Comparison of ENCODE assay signal across 9 mouse cellular contexts in genomic region chr11:6624619-6625382, GRCm38 (mm10). TPM values are rescaled to one million over a fixed set of nuclear protein-coding genes. Genes with fewer than 3 reads are reported as not detected.
A peak's percentile ranks its signal among the peaks of the same experiment; 100 is the strongest.
DNase-seq lines count a peak whose midpoint lies in the region; ATAC-seq and TF ChIP-seq lines count a peak whose summit lies in the region.
"Had no signal": no experiment of that assay in that cellular context is flagged by ENCODE, and none has a peak within 500 bp of the region (broad histone marks: within the 10 kb centered on the region; RNA-seq: fewer than 3 reads in every experiment).

No protein-coding gene starts in this region.

- H3K4me3 ChIP-seq in spleen, adult 2 months (ENCODE audit: extremely low read depth, insufficient read depth, insufficient read length), result peak overlapping the region; percentile 16; the same call in 1 of the 2 replicates
- H3K4me3 ChIP-seq in forebrain, embryonic 14.5 days (ENCODE audit: low read depth, low read length), result peak overlapping the region; percentile 73
- peak overlapping the region; percentile 78 for H3K4me3 ChIP-seq in limb, embryonic 15.5 days
- H3K4me3 ChIP-seq in stomach, postnatal 0 days (ENCODE audit: low read depth, low read length), result peak overlapping the region; percentile 74

- WGBS in spleen, adult 2 months, result 52% methylated on average over 14 of the region's 14 CpGs
- 72% methylated on average over 14 of the region's 14 CpGs for WGBS in forebrain, embryonic 14.5 days
- 67% methylated on average over 14 of the region's 14 CpGs for WGBS in limb, embryonic 15.5 days
- WGBS in stomach, postnatal 0 days, result 44% methylated on average over 14 of the region's 14 CpGs

- peak overlapping the region; percentile 57 for H3K9ac ChIP-seq in forebrain, embryonic 14.5 days (ENCODE audit: low read length)
- H3K9ac ChIP-seq in limb, embryonic 15.5 days, result peak overlapping the region; percentile 70; the same call in 1 of the 2 replicates
- peak overlapping the region; percentile 86 for H3K9ac ChIP-seq in stomach, postnatal 0 days (ENCODE audit: low read length)

- H3K27me3 ChIP-seq in spleen, adult 2 months (ENCODE audit: control insufficient read depth, insufficient read depth, low read length), result no peaks in the 10 kb centered on the region
- no peaks in the 10 kb centered on the region for H3K27me3 ChIP-seq in forebrain, embryonic 14.5 days (replicated peaks; ENCODE audit: control insufficient read depth, insufficient read depth, low read length)
- no peaks in the 10 kb centered on the region for H3K27me3 ChIP-seq in limb, embryonic 15.5 days
- no peaks in the 10 kb centered on the region for H3K27me3 ChIP-seq in stomach, postnatal 0 days (ENCODE audit: control insufficient read depth, insufficient read depth, low read length)

- peaks cover 17% of the 10 kb centered on the region for H3K4me1 ChIP-seq in spleen, adult 2 months (ENCODE audit: control insufficient read depth, insufficient read depth, insufficient read length)
- H3K4me1 ChIP-seq in forebrain, embryonic 14.5 days (ENCODE audit: control insufficient read depth, insufficient read depth, low read length), result peaks cover 9% of the 10 kb centered on the region
- H3K4me1 ChIP-seq in limb, embryonic 15.5 days, result peaks cover 26% of the 10 kb centered on the region
- H3K4me1 ChIP-seq in stomach, postnatal 0 days (replicated peaks; ENCODE audit: control insufficient read depth, insufficient read depth), result peaks cover 7% of the 10 kb centered on the region

- no peaks in the 10 kb centered on the region for H3K9me3 ChIP-seq in forebrain, embryonic 14.5 days (replicated peaks; ENCODE audit: control insufficient read depth, low read length)
- no peaks in the 10 kb centered on the region for H3K9me3 ChIP-seq in limb, embryonic 15.5 days
- no peaks in the 10 kb centered on the region for H3K9me3 ChIP-seq in stomach, postnatal 0 days (ENCODE audit: control insufficient read depth, low read length)

- H3K36me3 ChIP-seq in spleen, adult 2 months (ENCODE audit: control insufficient read depth, insufficient read depth, low read length), result peaks cover 29% of the 10 kb centered on the region
- peaks cover 41% of the 10 kb centered on the region for H3K36me3 ChIP-seq in forebrain, embryonic 14.5 days (ENCODE audit: control insufficient read depth, insufficient read depth, low read length)
- peaks cover 42% of the 10 kb centered on the region for H3K36me3 ChIP-seq in limb, embryonic 15.5 days
- peaks cover 16% of the 10 kb centered on the region for H3K36me3 ChIP-seq in stomach, postnatal 0 days (ENCODE audit: control insufficient read depth, insufficient read depth, low read length)

- no peak for TF ChIP-seq POLR2A in spleen, adult 2 months (IDR thresholded peaks at IDR 0.05; ENCODE audit: low read depth, low read length)

- DNase-seq in spleen, adult 2 months (ENCODE audit: low read depth in 1 of 2, low spot score in 2 of 2), result no peak
- no peak for DNase-seq in spleen, adult 12 weeks (ENCODE audit: low spot score)
- no peak for DNase-seq in forebrain, embryonic 14.5 days (ENCODE audit: low spot score)
- DNase-seq in stomach, postnatal 0 days (ENCODE audit: low spot score), result peak; percentile 46
- no peak for DNase-seq in cerebellum, postnatal 10 days
- no peak for DNase-seq in right cerebral cortex, postnatal 10 days (ENCODE audit: low spot score in 2 of 2)
- DNase-seq in embryo, embryonic 10.5 days (ENCODE audit: low spot score), result no peak
- DNase-seq: cerebellum, adult 9-11 months had no signal

- H3K27ac ChIP-seq in spleen, adult 2 months (ENCODE audit: insufficient read depth, low read length), result no peak overlapping the region
- H3K27ac ChIP-seq in forebrain, embryonic 14.5 days (ENCODE audit: low read depth, low read length), result no peak overlapping the region
- H3K27ac ChIP-seq in limb, embryonic 15.5 days, result no peak overlapping the region
- H3K27ac ChIP-seq in stomach, postnatal 0 days (replicated peaks), result peak overlapping the region; percentile 53

- peak overlapping the region; percentile 88 for H3K4me2 ChIP-seq in forebrain, embryonic 14.5 days (ENCODE audit: low read length)
- H3K4me2 ChIP-seq in limb, embryonic 15.5 days, result peak overlapping the region; percentile 59
- peak overlapping the region; percentile 56 for H3K4me2 ChIP-seq in stomach, postnatal 0 days (replicated peaks; ENCODE audit: low read depth)

- no peak for TF ChIP-seq EP300 in stomach, postnatal 0 days (optimal IDR thresholded peaks at IDR 0.05)

- no peak for ATAC-seq in forebrain, embryonic 14.5 days
- ATAC-seq in limb, embryonic 15.5 days (ENCODE audit: insufficient number of reproducible peaks, low FRiP score, low TSS enrichment, low read depth), result no peak
- ATAC-seq in stomach, postnatal 0 days (ENCODE audit: low FRiP score, low TSS enrichment), result peak; percentile 8; the same call in 1 of the 2 replicates

- no peak for TF ChIP-seq CTCF in spleen, adult 2 months (IDR thresholded peaks at IDR 0.05; ENCODE audit: extremely low read depth, insufficient read depth, insufficient read length, insufficient replicate concordance)
- TF ChIP-seq CTCF in stomach, postnatal 0 days (IDR thresholded peaks at IDR 0.05; ENCODE audit: low read depth), result no peak

RNA-seq across cellular contexts. Expression of gene Tbrg4, which starts 1.1 kb away (rescaled TPM):
- polyA plus RNA-seq in spleen, adult 2 months (2012; rRNA removed), result 88.6 and 125 TPM in 2 replicates
- 23.4 and 28.1 TPM in 2 replicates for polyA plus RNA-seq in forebrain, embryonic 14.5 days (2014; fragmentation: Nextera tagmentation; extraction: Ambion mirVana)
- 32.9 and 33.1 TPM in 2 replicates for polyA plus RNA-seq in limb, embryonic 15.5 days (2015; fragmentation: Nextera tagmentation; extraction: Ambion mirVana)
- polyA plus RNA-seq in stomach, postnatal 0 days (2015; fragmentation: Nextera tagmentation; extraction: Ambion mirVana), result 29.3 and 31.2 TPM in 2 replicates

RNA-seq across cellular contexts. Expression of gene Wap, which starts 13.6 kb away (rescaled TPM):
- not detected in 2 replicates for polyA plus RNA-seq in spleen, adult 2 months (2012; rRNA removed)
- polyA plus RNA-seq in forebrain, embryonic 14.5 days (2014; fragmentation: Nextera tagmentation; extraction: Ambion mirVana), result not detected in 2 replicates
- not detected in 2 replicates for polyA plus RNA-seq in limb, embryonic 15.5 days (2015; fragmentation: Nextera tagmentation; extraction: Ambion mirVana)
- 2.6 and 5.3 TPM in 2 replicates for polyA plus RNA-seq in stomach, postnatal 0 days (2015; fragmentation: Nextera tagmentation; extraction: Ambion mirVana)

RNA-seq across cellular contexts. Expression of gene Nacad, which starts 18.9 kb away (rescaled TPM):
- 0.37 and 0.60 TPM in 2 replicates for polyA plus RNA-seq in spleen, adult 2 months (2012; rRNA removed)
- 49.6 and 63.9 TPM in 2 replicates for polyA plus RNA-seq in forebrain, embryonic 14.5 days (2014; fragmentation: Nextera tagmentation; extraction: Ambion mirVana)
- 1.6 and 1.9 TPM in 2 replicates for polyA plus RNA-seq in limb, embryonic 15.5 days (2015; fragmentation: Nextera tagmentation; extraction: Ambion mirVana)
- polyA plus RNA-seq in stomach, postnatal 0 days (2015; fragmentation: Nextera tagmentation; extraction: Ambion mirVana), result 7.3 and 7.4 TPM in 2 replicates

RNA-seq across cellular contexts. Expression of gene Ramp3, which starts 33.5 kb away (rescaled TPM):
- polyA plus RNA-seq in spleen, adult 2 months (2012; rRNA removed), result 2.4 and 13.7 TPM in 2 replicates
- 4.0 and 4.2 TPM in 2 replicates for polyA plus RNA-seq in forebrain, embryonic 14.5 days (2014; fragmentation: Nextera tagmentation; extraction: Ambion mirVana)
- polyA plus RNA-seq in limb, embryonic 15.5 days (2015; fragmentation: Nextera tagmentation; extraction: Ambion mirVana), result 7.8 and 8.7 TPM in 2 replicates
- polyA plus RNA-seq in stomach, postnatal 0 days (2015; fragmentation: Nextera tagmentation; extraction: Ambion mirVana), result 11.6 and 12.8 TPM in 2 replicates

Comparison
In these comparisons a context has a peak if more than half of its experiments do, and no peak if none do; other contexts are left out.
1. H3K4me3 ChIP-seq: peak in every context shown above with its lines; median percentile 78 in limb, embryonic 15.5 days; 74 in stomach, postnatal 0 days; 73 in forebrain, embryonic 14.5 days; 16 in spleen, adult 2 months.